Mouse (Mus musculus): ENCODE data around the gene Alkbh3. TPM values are rescaled to one million over a fixed set of nuclear protein-coding genes. Genes with fewer than 3 reads are reported as not detected.

The Alkbh3 gene
- 10 to 100 TPM; 48.9 to 54.0 TPM for total RNA-seq (2021)
- long read RNA-seq, experiment 1, transcript Alkbh3-201 (10 exons, 1,228 nt) = major isoform, 34 of 75 reads
- long read RNA-seq, experiment 1, partial matches to known transcripts = 9 of 75 reads
- long read RNA-seq, experiment 1, other reads (novel, unspliced or antisense) = 31 of 75 reads
- long read RNA-seq, experiment 2, transcript Alkbh3-201 (10 exons, 1,228 nt) = major isoform, 25 of 53 reads
- long read RNA-seq, experiment 2, partial matches to known transcripts = 5 of 53 reads
- long read RNA-seq, experiment 2, other reads (novel, unspliced or antisense) = 23 of 53 reads

- peak; percentile 91 for DNase-seq
- intact Hi-C loops (cut with DNase I; ENCODE audit: low total_unique reads) = no loop called here
Observed at GRCm38 (mm10) chr2:94010335-94011291, at the start of gene Alkbh3. Gene Alkbh3, minus strand, starts transcription at chr2:94010807.

GRCm38 (mm10) chr2:94059459-94059858 lies 48.9 kb upstream of the Alkbh3 start:
- intact Hi-C loops (cut with DNase I; ENCODE audit: low total_unique reads) = no loop called here
- DNase-seq = no peak

- no peak for DNase-seq
- intact Hi-C loops (cut with DNase I; ENCODE audit: low total_unique reads) = loop anchor here (5.0 kb wide), 1 partner anchor 192 kb away; no protein-coding TSS in a partner anchor
Observed at GRCm38 (mm10) chr2:94054813-94055212, 44.2 kb upstream of the Alkbh3 start.

GRCm38 (mm10) chr2:94051952-94052351 lies 41.3 kb upstream of the Alkbh3 start:
- no peak for DNase-seq

GRCm38 (mm10) chr2:94050901-94051300 lies 40.3 kb upstream of the Alkbh3 start:
- intact Hi-C loops (cut with DNase I; ENCODE audit: low total_unique reads) = loop anchor here (5.0 kb wide), 1 partner anchor 196 kb away; no protein-coding TSS in a partner anchor
- DNase-seq = no peak

More at GRCm38 (mm10) chr2:94051952-94052351, 41.3 kb upstream of the Alkbh3 start:
- intact Hi-C loops (cut with DNase I; ENCODE audit: low total_unique reads) = loop anchor here (5.0 kb wide), 1 partner anchor 195 kb away; no protein-coding TSS in a partner anchor

- intact Hi-C loops (cut with DNase I; ENCODE audit: low total_unique reads) = loop anchor here (5.0 kb wide), 1 partner anchor 198 kb away; no protein-coding TSS in a partner anchor
- DNase-seq = no peak
Observed at GRCm38 (mm10) chr2:94049471-94050176, 39.0 kb upstream of the Alkbh3 start.

GRCm38 (mm10) chr2:94048733-94049470 lies 38.3 kb upstream of the Alkbh3 start:
- intact Hi-C loops (cut with DNase I; ENCODE audit: low total_unique reads) = no loop called here
- DNase-seq = no peak

- DNase-seq = no peak
- intact Hi-C loops (cut with DNase I; ENCODE audit: low total_unique reads) = no loop called here
Observed at GRCm38 (mm10) chr2:94048271-94048670, 37.7 kb upstream of the Alkbh3 start.

- intact Hi-C loops (cut with DNase I; ENCODE audit: low total_unique reads) = no loop called here
- DNase-seq = no peak
Observed at GRCm38 (mm10) chr2:94045411-94046090, 34.9 kb upstream of the Alkbh3 start.

GRCm38 (mm10) chr2:94044174-94044573 lies 33.6 kb upstream of the Alkbh3 start:
- no peak for DNase-seq
- intact Hi-C loops (cut with DNase I; ENCODE audit: low total_unique reads) = no loop called here

GRCm38 (mm10) chr2:94043662-94044061 lies 33.1 kb upstream of the Alkbh3 start:
- intact Hi-C loops (cut with DNase I; ENCODE audit: low total_unique reads) = no loop called here
- DNase-seq = no peak

GRCm38 (mm10) chr2:94042461-94042860 lies 31.9 kb upstream of the Alkbh3 start:
- DNase-seq = no peak
- intact Hi-C loops (cut with DNase I; ENCODE audit: low total_unique reads) = no loop called here

- DNase-seq = no peak
- intact Hi-C loops (cut with DNase I; ENCODE audit: low total_unique reads) = no loop called here
Observed at GRCm38 (mm10) chr2:94040391-94041125, 30.0 kb upstream of the Alkbh3 start.

GRCm38 (mm10) chr2:94035428-94036331 lies 25.1 kb upstream of the Alkbh3 start:
- intact Hi-C loops (cut with DNase I; ENCODE audit: low total_unique reads) = loop anchor here (5.0 to 10.0 kb wide), 2 partner anchors 212 to 249 kb away; no protein-coding TSS in a partner anchor
- DNase-seq = peak; percentile 56

GRCm38 (mm10) chr2:94030602-94031001 lies 20.0 kb upstream of the Alkbh3 start:
- intact Hi-C loops (cut with DNase I; ENCODE audit: low total_unique reads) = loop anchor here (10.0 kb wide), 1 partner anchor 254 kb away; no protein-coding TSS in a partner anchor
- DNase-seq = no peak

GRCm38 (mm10) chr2:94024637-94025036 lies 14.0 kb upstream of the Alkbh3 start:
- intact Hi-C loops (cut with DNase I; ENCODE audit: low total_unique reads) = no loop called here
- DNase-seq = no peak
